Mouse (Mus musculus) CH12.LX (cell line): Measurements from ENCODE around the gene Lrrc75b.

Experiments used
- MAZ ChIP-seq: IDR thresholded peaks from 2 replicates; pipeline ENCODE4 v1.6.1; 2012; ENCODE audit warnings: low read depth, mild to moderate bottlenecking, inconsistent platforms, low read length, improper control_type of control experiment, moderate library complexity
- MXI1 ChIP-seq: IDR thresholded peaks from 2 replicates; pipeline ENCODE4 v1.6.1; 2011; ENCODE audit warnings: mild to moderate bottlenecking, low read depth, low read length, improper control_type of control experiment

- TF ChIP-seq MXI1, result no peak
- TF ChIP-seq MAZ, result no peak
Observed at GRCm38 (mm10) chr10:75520581-75520980, 39.5 kb downstream of the Lrrc75b start.
